Mouse (Mus musculus): ENCODE measurements around the gene Cmklr1.

DNA sequence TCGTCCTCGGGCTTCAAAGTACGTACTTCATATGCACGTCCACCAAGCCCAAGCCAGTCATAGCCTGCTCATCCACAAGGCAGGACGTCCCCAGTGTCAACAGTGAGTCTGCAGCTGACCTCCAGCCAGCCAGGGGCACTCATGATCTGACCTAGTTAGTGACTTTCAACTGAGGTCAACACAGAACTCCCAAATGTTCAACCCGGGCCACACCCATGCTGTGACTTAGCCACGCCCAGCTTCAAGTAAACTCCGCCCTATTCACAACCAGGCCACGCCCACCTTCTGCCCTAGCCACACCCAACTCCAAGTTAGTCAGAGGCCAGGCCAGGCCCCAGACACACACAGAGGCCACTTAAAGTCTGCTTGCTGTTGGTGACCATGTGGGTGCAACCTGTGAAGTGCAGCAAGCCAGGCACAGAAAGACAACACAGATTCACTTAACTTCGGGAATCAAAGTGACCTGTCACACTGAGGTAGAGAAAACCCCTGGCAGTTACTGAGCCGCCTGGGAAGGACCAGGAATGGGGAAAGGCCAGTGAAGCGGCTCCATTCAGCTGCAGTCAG, 14.5 kb upstream of the Cmklr1 start:
- TF ChIP-seq CTCF (conservative IDR thresholded peaks at IDR 0.05; ENCODE audit: low read length) (no peak), POU5F1 (IDR thresholded peaks at IDR 0.05; ENCODE audit: borderline replicate concordance, low read length) (no peak), NANOG (IDR thresholded peaks at IDR 0.05; ENCODE audit: borderline replicate concordance, low read length) (no peak)

Data from E14TG2a.4 (cell line).